Mouse (Mus musculus) effector memory CD4-positive, alpha-beta T cell, adult 5 months (primary cell): ENCODE results near the gene Rtl6. TPM values are rescaled to one million over a fixed set of nuclear protein-coding genes. Genes with fewer than 3 reads are reported as not detected.

ENCODE experiments used
- polyA plus RNA-seq: library from polyadenylated mRNA; unstranded; fragments of 100-300 nt; shearing (Covaris generic); gene quantifications from one replicate; pipeline ENCODE4 v1.2.1, GENCODE M21; 2017

Rtl6 gene
- polyA plus RNA-seq: 0.89 TPM

DNA sequence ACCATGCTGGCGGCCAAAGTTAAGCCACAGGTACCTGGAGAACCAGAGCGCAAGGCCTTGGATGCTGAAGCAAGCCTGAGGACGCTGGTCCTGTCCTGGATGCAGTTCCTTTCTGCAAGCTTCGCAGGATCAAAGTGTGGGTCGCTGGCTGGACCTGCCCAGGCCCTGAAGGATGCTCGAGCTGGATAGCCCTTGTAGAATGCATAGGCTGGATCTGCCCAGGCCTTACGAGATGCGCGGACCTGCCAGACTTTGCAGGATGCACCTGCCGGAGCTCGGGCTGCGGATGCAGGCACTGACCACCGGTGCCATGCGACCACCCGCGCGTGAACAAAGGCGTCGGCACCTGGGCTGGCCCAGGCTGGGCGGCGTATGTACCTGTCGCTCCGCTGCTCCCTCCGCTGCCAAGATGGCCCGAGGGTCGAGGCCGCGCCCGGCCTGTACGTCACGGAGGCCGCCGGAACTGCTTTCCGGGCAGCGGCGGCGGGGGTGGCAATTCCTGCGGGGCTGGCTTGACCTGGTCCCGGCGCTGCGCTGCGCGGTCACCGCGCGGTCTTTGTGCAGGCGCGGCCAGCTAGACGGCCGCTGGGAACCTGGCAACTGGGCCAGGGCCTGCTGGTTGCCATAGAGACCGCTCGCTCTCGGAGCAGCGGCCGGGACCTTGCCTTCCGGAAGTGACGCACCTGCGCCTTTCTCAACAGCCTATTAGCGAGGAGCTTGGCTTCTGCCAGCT lies at the start of gene Rtl6:
Gene Rtl6, minus strand, starts transcription at position 635 of the 733 bp plus-strand sequence.

Other genes with a start within 250 kb of the Rtl6 start
- gene Parvg, start 233.8 kb downstream of the Rtl6 start, polyA plus RNA-seq: 68.0 TPM
- not detected for gene Shisal1, start 110.7 kb downstream of the Rtl6 start, polyA plus RNA-seq
- gene Prr5, start 111.8 kb upstream of the Rtl6 start, polyA plus RNA-seq: not detected
- gene Arhgap8, start 162.2 kb upstream of the Rtl6 start, polyA plus RNA-seq: not detected